Mouse (Mus musculus): ENCODE results near the gene Cdk6. TPM values are rescaled to one million over a fixed set of nuclear protein-coding genes. Genes with fewer than 3 reads are reported as not detected.

Gene Cdk6
- polyA plus RNA-seq, 1 experiment: 29.0 TPM

- Histone ChIP-seq H3K9ac (ENCODE audit: low read depth, poor library complexity, severe bottlenecking) (no peak overlapping the region), H3K36me3 (ENCODE audit: control insufficient read depth, insufficient read depth, low read length, poor library complexity, severe bottlenecking) (no peaks in the 10 kb centered on the region), H3K9me3 (replicated peaks; ENCODE audit: control insufficient read depth, insufficient read depth, low read length, poor library complexity, severe bottlenecking) (no peaks in the 10 kb centered on the region), H3K27ac (ENCODE audit: insufficient read depth, low read length) (no peak overlapping the region), H3K27me3 (ENCODE audit: control insufficient read depth, insufficient read depth, low read length, poor library complexity, severe bottlenecking) (no peaks in the 10 kb centered on the region), H3K4me3 (ENCODE audit: low read depth, low read length) (no peak overlapping the region), H3K4me1 (ENCODE audit: control insufficient read depth, insufficient read depth, low read length) (no peaks in the 10 kb centered on the region)
- TF ChIP-seq EP300 (IDR thresholded peaks at IDR 0.05; ENCODE audit: insufficient read depth, low read depth, low read length): no peak
- TF ChIP-seq POLR2A (IDR thresholded peaks at IDR 0.05; ENCODE audit: insufficient read depth, low read length): no peak
- no peak for TF ChIP-seq CTCF (IDR thresholded peaks at IDR 0.05; ENCODE audit: low read depth, low read length)
Observed at GRCm38 (mm10) chr5:3479016-3479795, 137.9 kb downstream of the Cdk6 start.

- TF ChIP-seq CTCF (IDR thresholded peaks at IDR 0.05; ENCODE audit: low read depth, low read length) (no peak), POLR2A (IDR thresholded peaks at IDR 0.05; ENCODE audit: insufficient read depth, low read length) (no peak), EP300 (IDR thresholded peaks at IDR 0.05; ENCODE audit: insufficient read depth, low read depth, low read length) (no peak)
- H3K9ac ChIP-seq (ENCODE audit: low read depth, poor library complexity, severe bottlenecking): no peak overlapping the region
- no peaks in the 10 kb centered on the region for H3K27me3 ChIP-seq (ENCODE audit: control insufficient read depth, insufficient read depth, low read length, poor library complexity, severe bottlenecking)
- no peaks in the 10 kb centered on the region for H3K9me3 ChIP-seq (replicated peaks; ENCODE audit: control insufficient read depth, insufficient read depth, low read length, poor library complexity, severe bottlenecking)
- H3K27ac ChIP-seq (ENCODE audit: insufficient read depth, low read length): no peak overlapping the region
- no peaks in the 10 kb centered on the region for H3K36me3 ChIP-seq (ENCODE audit: control insufficient read depth, insufficient read depth, low read length, poor library complexity, severe bottlenecking)
- H3K4me3 ChIP-seq (ENCODE audit: low read depth, low read length): no peak overlapping the region
- H3K4me1 ChIP-seq (ENCODE audit: control insufficient read depth, insufficient read depth, low read length): no peaks in the 10 kb centered on the region
Observed at GRCm38 (mm10) chr5:3480637-3481395, 139.5 kb downstream of the Cdk6 start.

- TF ChIP-seq EP300 (IDR thresholded peaks at IDR 0.05; ENCODE audit: insufficient read depth, low read depth, low read length) (no peak), POLR2A (IDR thresholded peaks at IDR 0.05; ENCODE audit: insufficient read depth, low read length) (no peak), CTCF (IDR thresholded peaks at IDR 0.05; ENCODE audit: low read depth, low read length) (no peak)
- Histone ChIP-seq H3K9me3 (replicated peaks; ENCODE audit: control insufficient read depth, insufficient read depth, low read length, poor library complexity, severe bottlenecking) (no peaks in the 10 kb centered on the region), H3K9ac (ENCODE audit: low read depth, poor library complexity, severe bottlenecking) (no peak overlapping the region), H3K4me1 (ENCODE audit: control insufficient read depth, insufficient read depth, low read length) (no peaks in the 10 kb centered on the region), H3K36me3 (ENCODE audit: control insufficient read depth, insufficient read depth, low read length, poor library complexity, severe bottlenecking) (no peaks in the 10 kb centered on the region), H3K27me3 (ENCODE audit: control insufficient read depth, insufficient read depth, low read length, poor library complexity, severe bottlenecking) (no peaks in the 10 kb centered on the region), H3K4me3 (ENCODE audit: low read depth, low read length) (no peak overlapping the region), H3K27ac (ENCODE audit: insufficient read depth, low read length) (no peak overlapping the region)
Observed at GRCm38 (mm10) chr5:3482474-3482873, 141.2 kb downstream of the Cdk6 start.

- Histone ChIP-seq H3K36me3 (ENCODE audit: control insufficient read depth, insufficient read depth, low read length, poor library complexity, severe bottlenecking) (no peaks in the 10 kb centered on the region), H3K4me1 (ENCODE audit: control insufficient read depth, insufficient read depth, low read length) (no peaks in the 10 kb centered on the region), H3K27ac (ENCODE audit: insufficient read depth, low read length) (no peak overlapping the region), H3K9ac (ENCODE audit: low read depth, poor library complexity, severe bottlenecking) (no peak overlapping the region), H3K9me3 (replicated peaks; ENCODE audit: control insufficient read depth, insufficient read depth, low read length, poor library complexity, severe bottlenecking) (no peaks in the 10 kb centered on the region), H3K27me3 (ENCODE audit: control insufficient read depth, insufficient read depth, low read length, poor library complexity, severe bottlenecking) (no peaks in the 10 kb centered on the region), H3K4me3 (ENCODE audit: low read depth, low read length) (no peak overlapping the region)
- no peak for TF ChIP-seq CTCF (IDR thresholded peaks at IDR 0.05; ENCODE audit: low read depth, low read length)
- no peak for TF ChIP-seq EP300 (IDR thresholded peaks at IDR 0.05; ENCODE audit: insufficient read depth, low read depth, low read length)
- TF ChIP-seq POLR2A (IDR thresholded peaks at IDR 0.05; ENCODE audit: insufficient read depth, low read length): no peak
Observed at GRCm38 (mm10) chr5:3483054-3483722, 141.9 kb downstream of the Cdk6 start.

GRCm38 (mm10) chr5:3486579-3487282, 145.4 kb downstream of the Cdk6 start:
- TF ChIP-seq EP300 (IDR thresholded peaks at IDR 0.05; ENCODE audit: insufficient read depth, low read depth, low read length) (no peak), CTCF (IDR thresholded peaks at IDR 0.05; ENCODE audit: low read depth, low read length) (no peak), POLR2A (IDR thresholded peaks at IDR 0.05; ENCODE audit: insufficient read depth, low read length) (no peak)
- no peaks in the 10 kb centered on the region for H3K36me3 ChIP-seq (ENCODE audit: control insufficient read depth, insufficient read depth, low read length, poor library complexity, severe bottlenecking)
- no peaks in the 10 kb centered on the region for H3K4me1 ChIP-seq (ENCODE audit: control insufficient read depth, insufficient read depth, low read length)

More at GRCm38 (mm10) chr5:3486579-3487282, 145.4 kb downstream of the Cdk6 start:
- no peaks in the 10 kb centered on the region for H3K9me3 ChIP-seq (replicated peaks; ENCODE audit: control insufficient read depth, insufficient read depth, low read length, poor library complexity, severe bottlenecking)
- no peak overlapping the region for H3K4me3 ChIP-seq (ENCODE audit: low read depth, low read length)
- H3K27me3 ChIP-seq (ENCODE audit: control insufficient read depth, insufficient read depth, low read length, poor library complexity, severe bottlenecking): no peaks in the 10 kb centered on the region
- H3K9ac ChIP-seq (ENCODE audit: low read depth, poor library complexity, severe bottlenecking): no peak overlapping the region
- no peak overlapping the region for H3K27ac ChIP-seq (ENCODE audit: insufficient read depth, low read length)
